Mouse (Mus musculus) midbrain, postnatal 0 days (tissue): ENCODE results near the gene Lss. TPM values are rescaled to one million over a fixed set of nuclear protein-coding genes. Genes with fewer than 3 reads are reported as not detected.

Experiments
- ATAC-seq: fragments of 200-750 bp; cut with Nextera tagmentation; 2 replicates; pipeline ENCODE4 v1.8.0; 2017; ENCODE audit warnings: moderate number of reproducible peaks, mild to moderate bottlenecking, moderate TSS enrichment, moderate library complexity; ENCODE audit not compliant: low FRiP score
- DNase-seq: peaks from one replicate; pipeline ENCODE4 v3.0.0-alpha.2; 2015; ENCODE audit warnings: low spot score
- H3K27ac ChIP-seq: fragments of 300-500 bp; sonication (generic); 2 replicates; pipeline ENCODE4 v1.5.1; 2014; ENCODE audit warnings: low read depth, mild to moderate bottlenecking, low read length, mixed read lengths
- H3K27me3 ChIP-seq: fragments of 300-500 bp; sonication (generic); 2 replicates; pipeline ENCODE4 v1.6.1; 2014; ENCODE audit warnings: low read length, control low read depth, mixed read lengths; ENCODE audit not compliant: insufficient read depth
- H3K36me3 ChIP-seq: fragments of 300-500 bp; sonication (generic); 2 replicates; pipeline ENCODE4 v1.6.1; 2014; ENCODE audit warnings: low read length, control low read depth, mixed read lengths; ENCODE audit not compliant: insufficient read depth
- H3K4me1 ChIP-seq: fragments of 300-500 bp; sonication (generic); 2 replicates; pipeline ENCODE4 v1.6.1; 2014; ENCODE audit warnings: mild to moderate bottlenecking, control low read depth, antibody characterized with exemption, low read length, mixed read lengths; ENCODE audit not compliant: insufficient read depth
- H3K4me2 ChIP-seq: fragments of 300-500 bp; sonication (generic); 2 replicates; pipeline ENCODE4 v1.6.1; 2014; ENCODE audit warnings: low read depth, mild to moderate bottlenecking, low read length, mixed read lengths; ENCODE audit not compliant: poor library complexity, severe bottlenecking
- H3K4me3 ChIP-seq: fragments of 300-500 bp; sonication (generic); 2 replicates; pipeline ENCODE4 v1.5.1; 2014; ENCODE audit warnings: low read depth, mild to moderate bottlenecking, low read length, moderate library complexity
- H3K9ac ChIP-seq: fragments of 300-500 bp; sonication (generic); replicated peaks from 2 replicates; pipeline ENCODE4 v1.6.1; 2014; ENCODE audit warnings: mild to moderate bottlenecking, low read length, moderate library complexity, mixed read lengths; ENCODE audit not compliant: poor library complexity, severe bottlenecking
- H3K9me3 ChIP-seq: fragments of 300-500 bp; sonication (generic); 2 replicates; pipeline ENCODE4 v1.6.1; 2016; ENCODE audit warnings: low read length, control low read depth
- CTCF ChIP-seq: IDR thresholded peaks from 2 replicates; pipeline ENCODE4 v1.5.1; 2016; ENCODE audit warnings: antibody characterized with exemption, mild to moderate bottlenecking
- WGBS: fragments of 180-500 bp; shearing (Covaris S2); extraction: QIAGEN DNeasy Blood & Tissue Kit; methylation state at CpG from one replicate; pipeline ENCODE4 v1.1.7; 2014; 5-methylcytosine and 5-hydroxymethylcytosine counted together
- polyA plus RNA-seq: library from polyadenylated mRNA; unstranded; fragments of >200 nt; fragmentation: Nextera tagmentation; extraction: Ambion mirVana; gene quantifications from 2 replicates; pipeline ENCODE4 v1.2.1, GENCODE M21; 2015
- total RNA-seq: library from RNA; depleted of rRNA; stranded (reverse); fragments of >200 nt; gene quantifications from 2 replicates; pipeline ENCODE4 v1.2.3, GENCODE M21; 2014

The Lss gene
- total and polyA plus RNA-seq, 2 experiments from 2014 or later, result 28.4 to 51.8 TPM

GRCm38 (mm10) chr10:76571070-76571469 is 39.7 kb downstream of the Lss start:
- Histone ChIP-seq H3K36me3 (no peaks in the 10 kb centered on the region), H3K9me3 (no peaks in the 10 kb centered on the region), H3K4me1 (no peaks in the 10 kb centered on the region), H3K9ac (no peak overlapping the region), H3K27ac (no peak overlapping the region), H3K27me3 (no peaks in the 10 kb centered on the region), H3K4me3 (no peak overlapping the region), H3K4me2 (no peak overlapping the region)
- ATAC-seq, result no peak
- DNase-seq, result no peak
- no peak for TF ChIP-seq CTCF
- 79% methylated on average over 2 of the region's 2 CpGs for WGBS

- Histone ChIP-seq H3K4me2 (no peak overlapping the region), H3K4me1 (no peaks in the 10 kb centered on the region), H3K36me3 (no peaks in the 10 kb centered on the region), H3K27ac (no peak overlapping the region), H3K9me3 (no peaks in the 10 kb centered on the region), H3K9ac (no peak overlapping the region), H3K27me3 (no peaks in the 10 kb centered on the region), H3K4me3 (no peak overlapping the region)
- no peak for ATAC-seq
- no peak for TF ChIP-seq CTCF
- 23% methylated on average over 3 of the region's 3 CpGs for WGBS
- DNase-seq, result no peak
Observed at GRCm38 (mm10) chr10:76572151-76572550, 40.8 kb downstream of the Lss start.

- DNase-seq (no peak), ATAC-seq (no peak)
- H3K9me3 ChIP-seq, result no peaks in the 10 kb centered on the region
- H3K4me3 ChIP-seq, result no peak within 1 kb of the TSS
- no peak for TF ChIP-seq CTCF
- WGBS, result 74% methylated on average over 3 of the region's 3 CpGs
- no peaks in the 10 kb centered on the region for H3K4me1 ChIP-seq
- H3K27me3 ChIP-seq, result no peaks in the 10 kb centered on the region
- no peak within 1 kb of the TSS for H3K27ac ChIP-seq
- H3K36me3 ChIP-seq, result no peaks in the 10 kb centered on the region
- H3K9ac ChIP-seq, result no peak within 1 kb of the TSS
- H3K4me2 ChIP-seq, result no peak within 1 kb of the TSS
Observed at GRCm38 (mm10) chr10:76575374-76575773, 44.0 kb downstream of the Lss start, which contains the start of gene Ftcd. Ftcd (plus strand) TSS chr10:76575648.

- Histone ChIP-seq H3K4me3 (no peak overlapping the region), H3K9ac (no peak overlapping the region), H3K36me3 (no peaks in the 10 kb centered on the region), H3K4me2 (no peak overlapping the region), H3K4me1 (no peaks in the 10 kb centered on the region), H3K27ac (no peak overlapping the region), H3K27me3 (no peaks in the 10 kb centered on the region), H3K9me3 (no peaks in the 10 kb centered on the region)
- no peak for TF ChIP-seq CTCF
- 88% methylated on average over 7 of the region's 7 CpGs for WGBS
- DNase-seq (no peak), ATAC-seq (no peak)
Observed at GRCm38 (mm10) chr10:76576920-76577319, 45.5 kb downstream of the Lss start.

GRCm38 (mm10) chr10:76584138-76584537 is 52.8 kb downstream of the Lss start:
- Histone ChIP-seq H3K4me2 (peak overlapping the region; percentile 29; the same call in 1 of the 2 replicates), H3K36me3 (no peaks in the 10 kb centered on the region), H3K9me3 (no peaks in the 10 kb centered on the region), H3K27me3 (0 out of 2 replicates have a peak, but pooled peaks cover 4% of the 10 kb centered on the region), H3K9ac (no peak overlapping the region), H3K4me1 (no peaks in the 10 kb centered on the region), H3K4me3 (no peak overlapping the region), H3K27ac (no peak overlapping the region)
- 15% methylated on average over 9 of the region's 10 CpGs for WGBS
- no peak for DNase-seq
- ATAC-seq, result no peak
- no peak for TF ChIP-seq CTCF

GRCm38 (mm10) chr10:76586190-76586589 is 54.8 kb downstream of the Lss start:
- Histone ChIP-seq H3K9ac (no peak overlapping the region), H3K27me3 (0 out of 2 replicates have a peak, but pooled peaks cover 4% of the 10 kb centered on the region), H3K27ac (no peak overlapping the region), H3K9me3 (no peaks in the 10 kb centered on the region), H3K4me3 (no peak overlapping the region), H3K4me1 (no peaks in the 10 kb centered on the region), H3K36me3 (no peaks in the 10 kb centered on the region), H3K4me2 (no peak overlapping the region)
- no peak for DNase-seq
- ATAC-seq, result no peak
- TF ChIP-seq CTCF, result no peak
- WGBS, result 70% methylated on average over 1 of the region's 1 CpGs
